Mouse (Mus musculus): ENCODE measurements around the gene Cmah.

Cmah gene

GRCm38 (mm10) chr13:24418024-24418423 lies 90.8 kb downstream of the Cmah start:
- no peak for DNase-seq (ENCODE audit: low spot score)

- DNase-seq (ENCODE audit: low spot score) = no peak
Observed at GRCm38 (mm10) chr13:24418814-24419213, 91.6 kb downstream of the Cmah start.

- DNase-seq (ENCODE audit: low spot score) = no peak
Observed at GRCm38 (mm10) chr13:24419560-24420250, 92.5 kb downstream of the Cmah start.

GRCm38 (mm10) chr13:24421987-24422386 lies 94.8 kb downstream of the Cmah start:
- DNase-seq (ENCODE audit: low spot score) = no peak

GRCm38 (mm10) chr13:24430215-24430614 lies 103.0 kb downstream of the Cmah start:
- DNase-seq (ENCODE audit: low spot score) = no peak

- no peak for DNase-seq (ENCODE audit: low spot score)
Observed at GRCm38 (mm10) chr13:24431593-24431992, 104.4 kb downstream of the Cmah start.

DNA sequence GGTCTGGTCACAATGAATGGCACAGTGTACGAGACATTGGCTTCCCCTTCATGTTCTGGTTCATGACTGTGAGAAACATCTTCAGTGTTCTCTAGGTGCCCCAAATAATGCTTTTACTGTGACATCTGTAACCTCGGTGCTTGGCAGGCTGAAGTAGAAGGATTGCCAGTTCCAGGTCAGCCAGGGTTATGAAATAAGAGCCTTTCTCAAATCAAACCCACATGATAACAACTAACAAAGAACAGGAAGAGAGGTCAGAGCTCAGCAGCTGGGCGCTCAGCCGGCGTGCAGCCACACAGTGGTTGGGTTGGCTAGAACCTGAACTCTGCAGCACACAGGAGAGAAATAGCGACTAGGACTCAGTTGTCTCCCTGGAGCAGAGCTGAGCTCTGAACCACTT lies 115.1 kb downstream of the Cmah start:
- no peak for DNase-seq (ENCODE audit: low spot score)

GRCm38 (mm10) chr13:24443763-24444347 lies 116.7 kb downstream of the Cmah start:
- no peak for DNase-seq (ENCODE audit: low spot score)

- no peak for DNase-seq (ENCODE audit: low spot score)
Observed at GRCm38 (mm10) chr13:24444709-24445108, 117.5 kb downstream of the Cmah start.

GRCm38 (mm10) chr13:24445166-24445565 lies 118.0 kb downstream of the Cmah start:
- DNase-seq (ENCODE audit: low spot score) = no peak

GRCm38 (mm10) chr13:24446081-24446480 lies 118.9 kb downstream of the Cmah start:
- DNase-seq (ENCODE audit: low spot score) = no peak

DNA sequence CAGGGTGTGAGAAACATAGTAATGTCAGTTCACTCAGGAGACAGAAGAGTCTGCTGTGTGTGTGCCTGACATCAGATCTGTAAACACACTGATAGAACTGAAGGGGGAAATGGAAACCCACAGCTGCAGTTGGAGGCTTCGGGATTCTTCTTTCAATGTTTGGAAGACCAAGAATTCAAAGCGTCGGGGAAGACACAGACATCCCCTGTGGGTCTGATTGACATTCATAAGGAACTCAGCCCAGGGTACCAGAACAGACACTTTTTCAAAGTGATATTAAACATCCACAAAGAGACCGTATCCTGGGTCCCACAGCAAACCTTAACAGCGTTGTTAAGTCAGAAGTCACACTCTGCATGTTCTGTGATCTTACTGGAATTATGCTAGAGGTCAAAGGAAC lies 119.8 kb downstream of the Cmah start:
- DNase-seq (ENCODE audit: low spot score) = no peak

DNA sequence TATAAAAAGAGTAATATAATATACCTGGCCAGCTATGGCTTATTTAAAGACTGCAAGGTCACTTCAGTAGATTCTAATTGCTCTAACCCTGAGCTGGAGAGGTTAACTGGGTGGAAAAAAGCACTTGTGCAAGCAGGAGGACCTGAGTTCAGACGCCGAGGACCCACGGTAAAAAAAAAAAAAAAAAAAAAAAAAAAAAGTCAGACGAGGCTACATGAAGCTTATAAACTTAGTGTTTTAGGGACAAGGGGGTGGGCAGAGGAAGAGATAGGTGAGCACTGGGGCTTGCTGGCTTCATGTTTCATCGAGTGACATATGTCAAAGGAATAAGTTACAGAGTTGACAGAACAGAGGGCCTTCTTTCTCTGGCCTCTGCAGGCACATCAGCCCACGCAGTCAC lies 121.4 kb downstream of the Cmah start:
- DNase-seq (ENCODE audit: low spot score) = no peak

GRCm38 (mm10) chr13:24451455-24451854 lies 124.3 kb downstream of the Cmah start:
- no peak for DNase-seq (ENCODE audit: low spot score)

DNA sequence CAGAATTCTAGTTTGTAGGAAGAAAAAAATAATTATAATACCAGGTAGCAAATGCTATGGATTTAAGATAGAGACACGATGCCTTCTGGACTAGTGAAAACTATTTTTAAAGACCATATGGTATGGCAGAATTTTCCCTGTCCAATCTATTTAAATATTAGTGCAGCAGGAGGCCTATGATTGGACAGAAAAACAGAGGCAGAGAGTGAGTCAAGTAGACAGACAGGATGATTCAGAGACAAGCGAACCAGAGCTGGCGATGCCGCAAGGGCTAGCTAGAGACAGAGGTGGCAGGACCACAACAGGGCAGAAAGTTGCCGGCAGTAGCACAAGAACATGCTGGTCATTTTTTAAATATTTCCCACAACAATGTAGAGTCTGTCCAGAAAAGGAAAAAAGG lies 126.5 kb downstream of the Cmah start:
- no peak for DNase-seq (ENCODE audit: low spot score)

DNA sequence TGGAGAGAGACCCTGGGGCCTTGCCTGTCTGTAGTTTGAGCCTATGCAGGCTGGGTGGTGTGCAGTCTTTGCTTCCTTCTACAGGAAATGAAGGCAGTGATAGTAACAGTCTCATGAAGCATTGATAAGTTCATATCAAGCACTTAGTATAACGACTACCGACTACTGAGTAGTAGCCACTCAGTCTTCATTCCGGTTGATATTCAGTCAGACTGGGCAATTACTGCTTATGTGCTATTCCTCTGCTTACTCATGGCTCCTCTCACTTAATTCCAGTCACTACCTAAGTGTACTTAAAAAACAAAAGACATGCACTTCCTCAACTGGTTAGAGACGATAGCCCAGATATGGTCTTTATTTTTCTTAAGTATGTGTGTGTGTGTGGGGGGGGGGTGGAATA lies 129.2 kb downstream of the Cmah start:
- DNase-seq (ENCODE audit: low spot score) = no peak

GRCm38 (mm10) chr13:24460517-24460916 lies 133.3 kb downstream of the Cmah start:
- no peak for DNase-seq (ENCODE audit: low spot score)

DNA sequence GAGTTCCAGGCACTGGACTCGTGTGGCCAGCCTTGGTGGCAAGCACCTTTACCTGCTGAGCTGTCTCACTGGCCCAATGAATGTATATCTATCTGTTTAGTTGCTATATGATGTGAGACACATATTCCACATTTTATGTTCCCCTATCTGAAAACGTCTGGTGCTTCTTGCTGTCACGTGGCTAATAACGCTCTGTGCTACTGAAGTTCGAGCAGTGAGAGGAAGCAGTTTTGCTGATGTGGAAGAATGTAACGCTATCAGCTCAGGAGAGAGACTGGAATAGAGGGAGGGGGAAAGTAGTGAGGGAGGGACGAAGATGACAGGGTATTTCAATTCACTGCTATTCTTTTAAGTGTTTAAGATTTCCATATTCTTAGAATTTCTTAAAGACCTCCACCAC lies 136.6 kb downstream of the Cmah start:
- DNase-seq (ENCODE audit: low spot score) = no peak

DNA sequence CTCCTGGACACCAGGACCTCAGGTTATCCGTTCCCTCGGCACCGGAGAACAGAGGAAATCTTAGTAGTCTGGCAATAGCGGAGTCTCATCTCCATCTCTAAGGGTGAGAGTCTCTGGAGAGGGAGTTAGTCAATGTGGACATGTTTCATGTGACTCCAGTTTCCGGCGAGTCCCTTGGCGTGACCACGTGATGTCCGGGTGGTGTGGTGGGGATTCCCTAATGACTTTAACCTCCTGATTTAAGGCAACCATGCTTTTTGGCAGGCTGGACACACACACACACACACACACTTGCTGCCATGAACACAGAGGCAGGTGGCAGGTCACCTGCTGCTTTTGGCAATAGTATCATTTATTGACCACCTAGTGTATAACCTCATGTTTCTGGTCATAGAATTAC lies 138.8 kb downstream of the Cmah start:
- DNase-seq (ENCODE audit: low spot score) = no peak

DNA sequence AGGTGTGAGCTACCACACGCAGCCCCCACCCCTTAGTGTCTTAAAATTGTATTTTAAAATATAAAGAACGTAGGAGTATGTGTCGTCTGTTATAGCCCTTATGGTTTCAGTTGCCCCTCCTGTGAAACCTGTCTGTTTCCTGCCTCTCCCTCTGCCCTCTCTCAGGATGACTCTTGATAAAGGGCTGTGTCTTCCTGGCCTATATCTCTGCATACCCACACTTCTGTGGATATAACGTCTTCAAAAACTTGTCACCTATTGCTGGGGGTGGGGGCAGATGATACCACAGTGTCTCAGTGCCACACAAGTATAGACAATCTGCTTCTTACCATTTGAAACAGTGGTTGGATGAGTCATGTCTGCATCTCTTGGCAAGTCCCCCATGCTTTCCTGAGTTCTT lies 140.6 kb downstream of the Cmah start:
- DNase-seq (ENCODE audit: low spot score) = no peak

- DNase-seq (ENCODE audit: low spot score) = no peak
Observed at GRCm38 (mm10) chr13:24477564-24477963, 150.4 kb downstream of the Cmah start.

DNA sequence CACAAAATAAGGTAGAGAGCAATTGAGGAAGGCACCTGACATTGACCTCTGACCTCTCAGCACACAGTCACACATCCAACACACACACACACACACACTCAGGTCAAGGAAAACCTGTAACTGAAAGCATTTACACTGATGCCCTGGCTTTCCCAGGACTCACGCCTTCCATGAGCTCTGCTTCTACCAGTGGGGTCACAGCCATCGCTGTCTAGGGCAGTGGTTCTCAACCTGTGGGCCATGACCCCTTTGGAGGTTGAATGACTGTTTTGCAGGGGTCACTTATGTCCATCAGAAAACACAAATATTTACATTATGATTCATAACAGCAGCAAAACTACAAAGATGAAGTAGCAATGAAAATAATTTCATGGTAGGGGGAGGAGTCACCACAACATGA lies 152.3 kb downstream of the Cmah start:
- DNase-seq (ENCODE audit: low spot score) = no peak

DNA sequence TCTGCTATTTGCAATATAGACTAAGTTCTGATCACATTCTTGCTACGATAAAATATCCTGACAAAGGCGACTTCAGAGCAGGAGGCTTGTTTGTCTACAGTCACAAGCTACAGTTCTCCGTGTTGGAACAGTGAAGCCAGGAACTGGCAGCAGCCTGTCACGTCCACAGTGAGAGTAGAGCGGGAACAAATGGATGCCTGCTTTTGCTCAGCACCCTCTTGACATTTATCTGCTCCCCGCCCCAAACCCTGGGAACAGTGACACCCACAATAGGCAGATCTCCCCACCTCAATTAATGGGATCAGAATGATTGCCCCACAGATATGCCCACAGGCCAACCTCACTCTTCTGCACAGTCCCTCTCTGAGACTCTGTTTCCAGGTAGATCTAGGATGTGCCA lies 153.6 kb downstream of the Cmah start:
- no peak for DNase-seq (ENCODE audit: low spot score)

GRCm38 (mm10) chr13:24481615-24482295 lies 154.6 kb downstream of the Cmah start:
- no peak for DNase-seq (ENCODE audit: low spot score)

Measured in ovary, adult 18-20 months (tissue).